Mouse (Mus musculus): Measurements from ENCODE around the gene Ncoa5.

Gene Ncoa5

DNA sequence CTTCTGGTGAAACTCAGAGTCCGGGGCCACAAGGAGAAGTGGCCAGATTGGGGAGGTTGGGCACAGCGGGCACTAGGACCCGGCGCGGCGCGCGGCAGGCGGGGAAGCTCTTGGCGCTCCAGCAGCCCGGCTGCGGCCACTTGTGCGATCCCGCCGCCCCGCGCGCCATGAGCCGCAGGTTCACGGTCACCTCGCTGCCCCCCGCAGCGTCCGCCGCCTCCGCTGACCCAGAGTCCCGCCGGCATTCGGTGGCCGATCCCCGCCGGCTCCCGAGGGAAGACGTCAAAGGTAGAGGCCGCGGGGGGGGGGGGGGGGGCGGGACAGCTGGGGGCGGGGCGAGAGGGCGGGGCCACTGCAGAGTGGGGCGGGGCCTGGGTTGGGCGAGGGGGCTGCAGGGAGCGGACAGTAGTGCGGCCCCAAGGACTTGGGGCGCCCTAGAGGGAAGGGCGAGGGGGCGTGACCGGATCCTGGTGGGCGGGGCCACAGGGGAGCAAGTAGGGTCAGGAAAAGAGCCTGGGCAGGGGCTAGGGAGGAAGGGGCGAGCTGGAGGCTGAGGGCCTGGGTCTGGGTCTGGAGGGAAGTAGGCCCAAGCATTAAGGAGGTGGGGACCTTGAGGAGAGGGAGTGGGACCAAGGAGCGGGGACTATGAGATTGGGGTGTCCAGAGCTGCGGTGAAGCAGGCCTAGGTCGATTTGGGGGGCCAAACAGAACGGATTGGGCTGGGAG is 73.8 kb downstream of the Ncoa5 start, which contains the start of gene Slc12a5:
Gene Slc12a5 (plus strand): TSS at position 87 of the 726 bp plus-strand sequence.
- DNase-seq (ENCODE audit: low spot score in 2 of 2): peak in 1 of 2 experiments; percentile 48

GRCm38 (mm10) chr2:164957548-164958315 is 76.9 kb downstream of the Ncoa5 start:
- DNase-seq (ENCODE audit: low spot score in 2 of 2): no peak

GRCm38 (mm10) chr2:164956195-164956594 is 78.5 kb downstream of the Ncoa5 start:
- DNase-seq (ENCODE audit: low spot score in 2 of 2): no peak

- DNase-seq (ENCODE audit: low spot score in 2 of 2): no peak
Observed at GRCm38 (mm10) chr2:164955725-164956124, 78.9 kb downstream of the Ncoa5 start.

GRCm38 (mm10) chr2:164953224-164953623 is 81.4 kb downstream of the Ncoa5 start:
- peak; percentile 66 to 79 for DNase-seq (ENCODE audit: low spot score in 2 of 2)

- no peak for DNase-seq (ENCODE audit: low spot score in 2 of 2)
Observed at GRCm38 (mm10) chr2:164952448-164952847, 82.2 kb downstream of the Ncoa5 start.

DNA sequence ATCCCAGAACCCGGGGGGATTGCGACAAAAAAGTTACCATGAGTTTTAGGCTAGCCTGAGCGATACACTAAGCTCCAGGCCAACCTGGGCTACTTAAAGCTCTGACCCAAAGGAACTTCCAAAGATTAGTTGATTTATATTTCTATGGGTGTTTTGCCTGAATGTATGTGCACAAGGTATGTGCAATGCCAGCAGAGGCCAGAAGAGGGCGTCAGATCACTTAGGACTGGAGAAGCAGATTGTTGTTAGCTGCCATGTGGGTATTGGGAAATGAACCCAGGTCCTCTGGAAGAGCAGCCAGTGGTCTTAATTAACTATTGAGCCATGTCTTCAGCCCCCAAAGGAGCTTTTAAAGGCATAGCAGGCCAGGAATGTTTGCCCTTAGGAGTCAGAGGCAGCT is 82.9 kb downstream of the Ncoa5 start:
- no peak for DNase-seq (ENCODE audit: low spot score in 2 of 2)

- peak in 1 of 2 experiments; percentile 52 for DNase-seq (ENCODE audit: low spot score in 2 of 2)
Observed at GRCm38 (mm10) chr2:164950501-164950900, 84.2 kb downstream of the Ncoa5 start.
